Comparison of ENCODE assay signal across 28 mouse cellular contexts in the genomic region with DNA sequence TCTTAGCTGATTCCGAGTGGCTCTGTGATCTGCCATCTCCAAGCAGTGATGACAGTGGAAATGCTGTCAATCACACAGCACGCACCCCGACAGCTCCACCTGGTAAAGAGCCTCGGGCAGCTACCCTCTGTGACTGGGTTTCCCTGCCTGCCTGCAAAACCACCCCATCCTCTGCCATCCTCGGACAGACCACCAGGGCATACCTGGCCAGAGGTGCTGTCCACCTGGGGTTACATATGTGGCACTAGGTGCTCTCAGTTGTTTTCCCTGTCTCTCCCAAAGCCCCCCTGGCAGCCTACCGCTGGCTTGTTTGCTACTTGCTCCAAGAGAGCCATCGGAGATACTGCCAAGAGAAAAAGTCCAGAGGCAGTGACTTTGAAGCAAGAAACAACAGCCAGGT.
"Had no signal": no experiment of that assay in that cellular context is flagged by ENCODE, and none has a peak within 500 bp of the region (broad histone marks: within the 10 kb centered on the region; RNA-seq: fewer than 3 reads in every experiment).

No protein-coding gene starts in this region.

- H3K27ac ChIP-seq: embryonic facial prominence, embryonic 10.5 days; embryonic facial prominence, embryonic 12.5 days; embryonic facial prominence, embryonic 13.5 days; embryonic facial prominence, embryonic 15.5 days; forebrain, embryonic 10.5 days; forebrain, embryonic 12.5 days; forebrain, embryonic 13.5 days; forebrain, embryonic 15.5 days; gastrocnemius, adult 2 months had no signal

- H3K4me3 ChIP-seq: embryonic facial prominence, embryonic 10.5 days; embryonic facial prominence, embryonic 12.5 days; embryonic facial prominence, embryonic 13.5 days; embryonic facial prominence, embryonic 15.5 days; erythroblast, embryonic 14.5 days; forebrain, embryonic 10.5 days; forebrain, embryonic 12.5 days; forebrain, embryonic 13.5 days; forebrain, embryonic 15.5 days; gastrocnemius, adult 2 months had no signal

- ATAC-seq: forebrain, embryonic 13.5 days; forebrain, embryonic 14.5 days; forebrain, embryonic 15.5 days; forebrain, embryonic 16.5 days; forebrain, postnatal 0 days had no signal

- H3K27me3 ChIP-seq: embryonic facial prominence, embryonic 12.5 days; embryonic facial prominence, embryonic 13.5 days; embryonic facial prominence, embryonic 15.5 days; forebrain, embryonic 12.5 days; forebrain, embryonic 13.5 days; forebrain, embryonic 15.5 days had no signal

- H3K9ac ChIP-seq: embryonic facial prominence, embryonic 12.5 days; embryonic facial prominence, embryonic 13.5 days; embryonic facial prominence, embryonic 15.5 days; forebrain, embryonic 12.5 days; forebrain, embryonic 13.5 days; forebrain, embryonic 15.5 days; forebrain, postnatal 0 days had no signal

- H3K4me2 ChIP-seq: embryonic facial prominence, embryonic 12.5 days; embryonic facial prominence, embryonic 13.5 days; embryonic facial prominence, embryonic 15.5 days; forebrain, embryonic 12.5 days; forebrain, embryonic 13.5 days; forebrain, embryonic 15.5 days had no signal

- DNase-seq: cerebellum, adult 18-20 months; cerebellum, adult 2 months; cerebellum, adult 8-10 months; cerebellum, adult 9-10 months; cerebellum, adult 9-11 months; cerebellum, postnatal 10 days; cerebellum, postnatal 14 days; cerebellum, postnatal 25 days; cerebellum, postnatal 36 days; embryo, embryonic 11 days; forebrain, postnatal 0 days; gastrocnemius, adult 2 months; gastrocnemius, postnatal 10 days; gastrocnemius, postnatal 14 days; gastrocnemius, postnatal 25 days; gastrocnemius, postnatal 36 days; heart, adult 18-20 months had no signal

- H3K9me3 ChIP-seq: embryonic facial prominence, embryonic 10.5 days; embryonic facial prominence, embryonic 12.5 days; embryonic facial prominence, embryonic 13.5 days; embryonic facial prominence, embryonic 15.5 days; forebrain, embryonic 10.5 days; forebrain, embryonic 12.5 days; forebrain, embryonic 13.5 days; forebrain, embryonic 15.5 days had no signal
